Comparison of ENCODE assay signal across 8 mouse cellular contexts in genomic region chr7:110782135-110782534, GRCm38 (mm10). TPM values are rescaled to one million over a fixed set of nuclear protein-coding genes. Genes with fewer than 3 reads are reported as not detected.
DNase-seq lines count a peak whose midpoint lies in the region; ATAC-seq and TF ChIP-seq lines count a peak whose summit lies in the region.

No protein-coding gene starts in this region.

- DNase-seq in lung, adult 18-20 months: peak; percentile 45 to 62
- DNase-seq in lung, adult 2 months: no peak
- DNase-seq in stomach, postnatal 0 days (ENCODE audit: low spot score): no peak
- DNase-seq in layer of hippocampus, postnatal 36 days: no peak
- no peak for DNase-seq in left cerebral cortex, adult 11 months (ENCODE audit: low spot score)

- WGBS in lung, adult 2 months: 42% methylated on average over 7 of the region's 7 CpGs
- WGBS in heart, embryonic 11.5 days (ENCODE audit: insufficient replicate concordance): 34% methylated on average over 7 of the region's 7 CpGs
- WGBS in liver, embryonic 16.5 days (ENCODE audit: insufficient replicate concordance): 39% methylated on average over 7 of the region's 7 CpGs
- WGBS in stomach, postnatal 0 days: 53% methylated on average over 7 of the region's 7 CpGs

- no peaks in the 10 kb centered on the region for H3K27me3 ChIP-seq in heart, embryonic 11.5 days (ENCODE audit: control insufficient read depth, insufficient read depth, low read length)
- H3K27me3 ChIP-seq in liver, embryonic 16.5 days (ENCODE audit: control insufficient read depth, insufficient read depth, low read depth, low read length): no peaks in the 10 kb centered on the region
- no peaks in the 10 kb centered on the region for H3K27me3 ChIP-seq in stomach, postnatal 0 days (ENCODE audit: control insufficient read depth, insufficient read depth, low read length)

- no peaks in the 10 kb centered on the region for H3K36me3 ChIP-seq in heart, embryonic 11.5 days (ENCODE audit: control insufficient read depth, insufficient read depth, low read length)
- peaks cover 4% of the 10 kb centered on the region for H3K36me3 ChIP-seq in liver, embryonic 16.5 days (ENCODE audit: control insufficient read depth, insufficient read depth)
- H3K36me3 ChIP-seq in stomach, postnatal 0 days (ENCODE audit: control insufficient read depth, insufficient read depth, low read length): no peaks in the 10 kb centered on the region; the same call in 1 of the 2 replicates

- H3K27ac ChIP-seq in heart, embryonic 11.5 days (ENCODE audit: low read depth, low read length): no peak overlapping the region
- H3K27ac ChIP-seq in liver, embryonic 16.5 days (ENCODE audit: low read length): peak overlapping the region; percentile 92
- H3K27ac ChIP-seq in stomach, postnatal 0 days (replicated peaks): 0 out of 2 replicates have a peak overlapping the region, but pooled peaks have one; percentile 24

- H3K9me3 ChIP-seq in heart, embryonic 11.5 days (replicated peaks; ENCODE audit: control insufficient read depth, low read length): no peaks in the 10 kb centered on the region
- H3K9me3 ChIP-seq in liver, embryonic 16.5 days (replicated peaks; ENCODE audit: control insufficient read depth, low read length): no peaks in the 10 kb centered on the region
- H3K9me3 ChIP-seq in stomach, postnatal 0 days (ENCODE audit: control insufficient read depth, low read length): no peaks in the 10 kb centered on the region

- H3K4me2 ChIP-seq in heart, embryonic 11.5 days: no peak overlapping the region
- H3K4me2 ChIP-seq in liver, embryonic 16.5 days (ENCODE audit: low read depth, low read length): peak overlapping the region; percentile 74
- no peak overlapping the region for H3K4me2 ChIP-seq in stomach, postnatal 0 days (replicated peaks; ENCODE audit: low read depth)

- no peak for TF ChIP-seq EP300 in stomach, postnatal 0 days (optimal IDR thresholded peaks at IDR 0.05)

- ATAC-seq in heart, embryonic 11.5 days (replicated peaks; ENCODE audit: insufficient number of reproducible peaks, low FRiP score, low TSS enrichment): 0 out of 2 replicates have a peak, but pooled peaks have one; percentile 23
- ATAC-seq in liver, embryonic 16.5 days (ENCODE audit: low read depth): 0 out of 2 replicates have a peak, but pooled peaks have one; percentile 3
- ATAC-seq in stomach, postnatal 0 days (ENCODE audit: low FRiP score, low TSS enrichment): no peak
- no peak for ATAC-seq in cerebellum, adult (ENCODE audit: insufficient number of reproducible peaks, low FRiP score, low TSS enrichment)

- no peak overlapping the region for H3K4me3 ChIP-seq in lung, adult 2 months (replicated peaks; ENCODE audit: extremely low read depth, low read depth, low read length)
- H3K4me3 ChIP-seq in heart, embryonic 11.5 days (ENCODE audit: low read depth, low read length): no peak overlapping the region
- H3K4me3 ChIP-seq in liver, embryonic 16.5 days (ENCODE audit: low read depth, low read length): peak overlapping the region; percentile 43; the same call in 1 of the 2 replicates
- no peak overlapping the region for H3K4me3 ChIP-seq in stomach, postnatal 0 days (ENCODE audit: low read depth, low read length)

- H3K4me1 ChIP-seq in lung, adult 2 months (ENCODE audit: control insufficient read depth, insufficient read depth, low read length): peaks cover 16% of the 10 kb centered on the region
- peaks cover 12% of the 10 kb centered on the region for H3K4me1 ChIP-seq in heart, embryonic 11.5 days (ENCODE audit: control insufficient read depth, insufficient read depth, low read length)
- H3K4me1 ChIP-seq in liver, embryonic 16.5 days (ENCODE audit: control insufficient read depth, low read depth, low read length): peaks cover 63% of the 10 kb centered on the region
- peaks cover 4% of the 10 kb centered on the region for H3K4me1 ChIP-seq in stomach, postnatal 0 days (replicated peaks; ENCODE audit: control insufficient read depth, insufficient read depth)

- no peak overlapping the region for H3K9ac ChIP-seq in heart, embryonic 11.5 days (ENCODE audit: low read depth, low read length)
- peak overlapping the region; percentile 67 for H3K9ac ChIP-seq in liver, embryonic 16.5 days (ENCODE audit: low read depth, low read length)
- no peak overlapping the region for H3K9ac ChIP-seq in stomach, postnatal 0 days (ENCODE audit: low read length)

- TF ChIP-seq POLR2A in lung, adult 2 months (IDR thresholded peaks at IDR 0.05; ENCODE audit: borderline replicate concordance, extremely low read depth, low read depth, low read length): no peak

- TF ChIP-seq CTCF in lung, adult 2 months (IDR thresholded peaks at IDR 0.05; ENCODE audit: insufficient read depth, low read length): no peak
- no peak for TF ChIP-seq CTCF in stomach, postnatal 0 days (IDR thresholded peaks at IDR 0.05; ENCODE audit: low read depth)

RNA-seq across cellular contexts. Expression of gene Ampd3, which starts 14.1 kb away (rescaled TPM):
- 21.8 and 23.5 TPM in 2 replicates for polyA plus RNA-seq in lung, adult 2 months (2012; rRNA removed)
- 6.0 and 8.9 TPM in 2 replicates for polyA plus RNA-seq in heart, embryonic 11.5 days (2014; fragmentation: Nextera tagmentation; extraction: Ambion mirVana)
- 32.6 and 34.4 TPM in 2 replicates for polyA plus RNA-seq in liver, embryonic 16.5 days (2015; fragmentation: Nextera tagmentation; extraction: Ambion mirVana)
- 4.7 and 5.2 TPM in 2 replicates for polyA plus RNA-seq in stomach, postnatal 0 days (2015; fragmentation: Nextera tagmentation; extraction: Ambion mirVana)
- 10 to 100 TPM; 20.1 to 23.1 TPM for total RNA-seq in layer of hippocampus, postnatal 36 days (2021)

Comparison
In these comparisons a context has a peak if more than half of its experiments do, and no peak if none do; other contexts are left out.
1. DNase-seq: peak in lung, adult 18-20 months (2 of 2); none in lung, adult 2 months (single experiment), stomach, postnatal 0 days (single experiment), layer of hippocampus, postnatal 36 days (0 of 2) and left cerebral cortex, adult 11 months (single experiment).
2. ATAC-seq: peak in heart, embryonic 11.5 days (single experiment) and liver, embryonic 16.5 days (single experiment); none in stomach, postnatal 0 days (single experiment) and cerebellum, adult (single experiment).